Mouse (Mus musculus): Measurements from ENCODE around the gene Arhgef9.

DNA sequence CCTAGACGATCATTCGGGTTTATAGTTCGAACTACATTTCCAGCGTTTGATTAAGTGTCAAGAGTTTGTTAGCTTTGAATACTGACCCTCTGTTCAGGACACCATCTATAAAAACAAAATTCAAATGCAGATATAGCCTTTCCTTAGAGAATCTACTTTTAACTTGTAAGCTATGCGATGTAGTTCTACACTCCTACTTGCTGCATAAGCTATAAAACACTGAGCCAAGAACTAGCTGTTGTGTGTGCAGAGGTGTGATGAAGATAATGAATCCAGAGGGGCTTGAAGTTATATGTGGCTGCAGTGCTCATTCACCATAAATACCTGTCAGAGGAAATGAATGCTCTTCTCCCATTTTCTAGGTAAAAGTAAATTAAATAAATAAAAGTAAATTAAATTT is 63.2 kb downstream of the Arhgef9 start:
- TF ChIP-seq POLR2A (IDR thresholded peaks at IDR 0.05; ENCODE audit: insufficient read length, low read depth) (no peak), MYOD1 (IDR thresholded peaks at IDR 0.05; ENCODE audit: control insufficient read depth in 1 of 3, insufficient read length in 2 of 3, low read depth in 2 of 3) (no peak), MAX (IDR thresholded peaks at IDR 0.05; ENCODE audit: low read depth) (no peak), POLR2AphosphoS2 (IDR thresholded peaks at IDR 0.05; ENCODE audit: insufficient read length, low read depth) (no peak), TCF12 (IDR thresholded peaks at IDR 0.05; ENCODE audit: insufficient read depth, poor library complexity, severe bottlenecking) (no peak)

All from myocyte (in vitro differentiated cells).